Mouse (Mus musculus): ENCODE measurements at regions not wholly inside any gene's neighbourhood (a gene's known extent, or its start where the extent isn't known, plus 50 kb on each side); places are given as distances from the start of the nearest gene placed in this dataset.
A peak's percentile ranks its signal among the peaks of the same experiment; 100 is the strongest.

DNA sequence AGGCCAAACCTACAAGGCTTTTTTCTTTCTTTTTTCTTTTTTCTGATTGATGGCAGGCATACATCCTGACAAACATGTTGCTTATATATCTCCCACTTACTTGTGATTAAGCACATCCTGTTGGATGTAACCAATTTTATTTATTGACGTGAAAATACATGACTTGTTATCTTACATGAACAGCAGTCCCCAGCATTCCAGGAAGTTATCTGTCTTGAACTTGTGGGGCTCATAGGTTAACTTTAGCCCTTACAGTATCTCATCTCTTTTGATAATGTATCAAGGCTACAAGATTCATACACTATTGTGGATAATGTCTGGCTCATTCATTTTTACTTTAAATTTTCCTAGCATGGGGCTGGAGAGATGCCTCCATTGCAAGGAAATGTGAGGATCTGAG, 852.0 kb upstream of the Agtr1b start:
- no peak for DNase-seq (ENCODE audit: low read depth, low spot score)

DNA sequence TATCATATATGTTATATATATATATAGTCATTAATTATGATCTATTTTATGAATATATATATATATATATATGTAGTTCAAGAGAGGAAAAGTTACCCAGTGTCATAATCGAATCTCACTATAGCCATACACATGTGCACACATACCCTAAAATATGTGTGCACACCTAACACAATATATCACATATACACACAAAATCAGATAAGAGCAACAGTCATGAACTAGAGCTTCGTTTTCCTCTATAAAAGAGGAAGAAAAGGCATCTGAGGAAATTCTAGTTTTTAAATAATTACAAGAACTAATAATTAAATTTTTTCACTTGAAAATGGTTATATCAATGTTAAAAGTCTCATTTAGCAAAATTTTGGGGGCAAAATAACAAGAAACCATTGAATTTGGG, 835.3 kb upstream of the Tbl1xr1 start:
- DNase-seq (ENCODE audit: low read depth, low spot score): no peak

DNA sequence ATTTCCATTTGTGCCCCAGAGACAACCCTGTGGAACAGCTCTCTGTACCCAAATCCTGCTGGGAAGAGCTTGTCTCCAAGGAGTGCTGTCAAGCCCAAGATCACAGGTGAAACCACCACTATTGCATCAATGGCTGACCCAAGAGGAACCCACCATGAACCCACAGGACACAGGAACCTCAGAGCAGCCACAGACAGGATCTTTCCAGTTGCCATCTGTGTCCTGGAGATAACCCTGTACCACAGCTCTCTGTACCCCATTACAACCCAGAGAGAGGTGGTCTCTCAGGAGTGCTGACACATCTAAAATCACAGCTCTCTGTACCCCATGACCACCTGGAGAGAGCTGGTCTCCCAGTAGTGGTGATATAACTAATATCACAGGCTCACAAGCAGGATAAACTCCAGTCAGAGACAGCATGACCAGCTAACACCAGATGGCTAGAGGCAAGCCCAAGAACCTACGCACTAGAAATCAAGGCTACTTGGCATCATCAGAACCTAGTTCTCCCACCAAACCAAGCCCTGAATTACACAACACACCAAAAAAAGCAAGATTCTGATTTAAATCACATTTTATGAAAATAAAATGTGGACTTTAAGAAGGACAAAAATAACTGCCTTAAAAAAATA, 820.2 kb upstream of the Tbl1xr1 start:
- no peak for DNase-seq (ENCODE audit: low read depth, low spot score)

DNA sequence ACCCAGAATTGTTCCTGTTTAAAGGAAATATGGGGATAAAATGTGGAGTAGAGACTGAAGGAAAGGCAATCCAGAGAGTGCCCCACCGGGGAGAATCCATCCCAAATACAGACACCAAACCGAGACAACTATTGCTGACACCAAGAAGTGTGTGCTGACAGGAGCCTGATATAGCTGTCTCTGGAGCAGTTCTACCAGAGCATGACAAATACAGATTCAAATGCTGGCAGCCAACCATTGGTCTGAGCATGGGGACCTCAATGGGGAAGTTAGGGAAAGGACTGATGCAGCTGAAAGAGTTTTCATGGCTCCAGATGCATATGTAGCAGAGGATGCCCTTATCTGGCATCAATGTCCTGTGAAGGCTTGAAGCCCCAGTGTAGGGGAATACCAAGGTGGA, 813.1 kb upstream of the Tbl1xr1 start:
- DNase-seq (ENCODE audit: low read depth, low spot score): no peak

DNA sequence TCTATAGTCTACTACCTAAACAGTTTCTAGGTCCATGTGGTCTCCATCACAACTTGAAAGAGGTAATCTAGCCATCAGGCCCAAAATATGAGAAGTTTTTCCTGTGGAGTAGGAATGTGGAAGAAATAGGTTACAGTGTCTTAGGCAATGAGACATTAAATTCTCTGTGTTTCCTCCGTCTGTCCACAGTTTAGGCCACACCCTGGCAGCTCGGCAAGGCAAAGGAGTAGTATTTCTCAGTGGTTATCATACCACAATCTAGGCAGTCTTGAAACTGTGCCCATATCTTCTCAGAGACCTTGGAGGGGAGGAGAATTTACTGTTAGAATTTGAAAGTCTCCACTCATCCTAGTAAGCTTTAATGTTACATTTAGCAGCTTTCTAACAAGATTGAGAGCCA, 811.0 kb upstream of the Tbl1xr1 start:
- no peak for DNase-seq (ENCODE audit: low read depth, low spot score)

DNA sequence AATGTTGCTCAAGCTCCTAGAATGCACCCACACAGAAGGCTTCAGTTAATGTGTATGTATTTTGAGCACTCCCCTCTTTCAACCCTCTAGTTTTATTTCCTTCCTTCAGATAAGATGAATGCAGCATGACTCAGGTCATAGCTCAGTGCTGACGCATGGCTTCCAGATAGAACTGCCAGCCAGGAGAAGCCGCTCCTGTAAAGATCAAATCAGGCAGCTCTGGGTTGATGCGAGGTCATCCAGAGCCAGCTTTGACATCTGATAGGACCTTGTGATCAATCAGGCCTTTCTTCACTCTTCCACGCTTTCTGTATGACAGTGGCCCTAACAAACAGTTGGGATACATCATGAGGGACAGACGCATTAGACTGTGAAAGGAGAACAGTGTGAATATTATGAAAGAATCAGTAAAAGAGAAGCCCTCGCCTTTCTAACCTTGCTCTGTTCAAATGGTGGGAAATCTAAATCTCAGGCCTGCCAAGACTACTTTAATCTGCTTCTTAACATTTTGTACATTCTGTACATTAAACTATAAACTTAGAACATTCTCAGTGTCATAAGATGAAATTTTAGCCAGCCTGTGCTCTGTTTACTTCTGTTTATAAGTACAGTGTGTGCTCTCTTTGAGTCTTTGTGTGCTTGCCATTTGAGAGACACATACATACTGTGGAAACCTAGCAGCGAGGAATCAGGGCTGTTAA, 807.9 kb upstream of the Tbl1xr1 start:
- DNase-seq (ENCODE audit: low read depth, low spot score): no peak

DNA sequence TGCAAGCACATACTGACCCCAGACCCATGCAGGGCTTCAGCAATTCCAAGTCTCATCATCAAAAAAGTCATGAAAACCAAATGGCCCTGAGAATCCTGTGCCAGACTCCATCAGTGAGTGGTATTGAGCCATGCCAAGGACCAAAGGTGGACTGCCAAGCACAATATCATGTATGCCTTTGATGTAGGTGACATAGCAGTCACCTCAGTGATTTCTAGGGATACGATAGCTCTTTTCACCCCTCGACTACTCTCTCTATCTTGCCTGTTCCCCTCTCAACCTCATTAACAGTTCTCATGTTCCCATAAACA, 807.4 kb upstream of the Tbl1xr1 start:
- no peak for DNase-seq (ENCODE audit: low read depth, low spot score)

DNA sequence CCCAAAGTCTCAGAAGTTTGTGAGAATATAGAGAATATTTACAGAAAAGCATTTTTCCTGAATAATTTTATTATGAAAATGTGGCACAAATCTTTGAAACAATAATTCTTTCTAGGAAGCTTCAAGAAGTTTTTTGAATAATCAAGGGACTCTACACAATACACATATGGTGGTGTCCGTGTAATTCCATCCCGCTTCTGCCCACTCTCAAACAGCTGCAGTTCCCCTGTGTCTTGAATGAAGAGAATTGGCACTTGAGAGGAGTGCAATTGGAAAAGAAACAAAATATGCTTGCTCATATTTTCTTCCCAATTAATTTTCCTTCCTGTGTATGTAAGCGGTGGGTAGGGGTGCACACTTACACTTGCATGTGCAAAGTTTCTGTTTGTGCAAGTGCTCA, 805.7 kb upstream of the Tbl1xr1 start:
- no peak for DNase-seq (ENCODE audit: low read depth, low spot score)

DNA sequence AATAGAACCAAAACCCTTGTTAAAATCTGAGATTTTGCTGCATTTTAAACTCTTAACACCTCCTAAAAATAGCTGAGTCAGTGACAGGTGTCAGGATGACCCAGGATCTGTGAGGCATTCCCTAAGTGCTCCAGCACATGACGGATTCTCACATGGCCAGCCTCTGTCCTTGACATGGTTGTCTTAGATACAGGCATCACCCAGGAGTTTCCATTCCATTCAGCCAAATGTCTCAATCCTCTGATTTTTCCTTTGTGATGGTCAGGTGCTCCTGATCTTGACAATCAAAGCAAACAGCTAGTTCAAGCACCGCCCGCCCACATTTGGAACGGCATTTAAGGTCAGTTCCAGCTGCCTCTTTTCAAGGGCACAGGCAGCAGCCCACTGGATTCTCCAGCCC, 804.2 kb upstream of the Tbl1xr1 start:
- peak; percentile 82 for DNase-seq (ENCODE audit: low read depth, low spot score)

DNA sequence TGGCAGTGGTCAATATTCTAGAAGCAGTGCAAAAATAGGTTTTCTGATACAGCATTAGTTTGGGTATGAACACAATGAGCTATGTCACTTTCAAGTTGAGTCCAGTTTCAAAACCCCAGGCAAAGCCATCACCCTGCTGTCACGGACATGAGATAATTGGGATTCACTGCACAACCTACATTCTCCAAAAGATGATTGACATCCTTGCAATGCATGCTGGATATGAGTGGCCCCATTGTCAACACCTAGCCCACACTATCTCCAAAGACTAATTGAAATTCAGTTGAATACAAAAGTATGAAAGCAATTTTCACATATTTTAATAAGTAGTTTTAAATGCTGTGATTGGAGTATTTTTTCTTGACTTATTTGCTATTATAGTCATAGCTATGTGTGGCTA, 783.7 kb upstream of the Tbl1xr1 start:
- no peak for DNase-seq (ENCODE audit: low read depth, low spot score)

DNA sequence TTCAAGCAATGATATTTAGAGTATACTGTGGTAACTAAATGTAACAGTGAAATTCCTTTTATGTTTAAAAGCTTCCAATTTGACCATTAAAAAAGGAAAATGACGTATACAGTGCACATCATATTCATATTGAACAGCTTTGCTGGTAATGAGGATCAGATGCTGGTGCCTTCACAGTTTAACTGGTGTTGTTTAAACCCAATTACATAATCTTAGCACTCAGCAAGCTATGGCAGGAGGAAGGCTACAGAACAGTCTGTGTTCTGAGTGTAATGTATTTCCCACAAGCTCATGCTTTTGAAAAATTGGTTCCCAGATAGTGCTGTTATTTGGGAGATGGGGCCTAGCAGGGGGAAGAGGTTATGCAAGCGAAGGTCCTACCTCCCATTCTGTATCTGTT, 783.1 kb upstream of the Tbl1xr1 start:
- no peak for DNase-seq (ENCODE audit: low read depth, low spot score)

DNA sequence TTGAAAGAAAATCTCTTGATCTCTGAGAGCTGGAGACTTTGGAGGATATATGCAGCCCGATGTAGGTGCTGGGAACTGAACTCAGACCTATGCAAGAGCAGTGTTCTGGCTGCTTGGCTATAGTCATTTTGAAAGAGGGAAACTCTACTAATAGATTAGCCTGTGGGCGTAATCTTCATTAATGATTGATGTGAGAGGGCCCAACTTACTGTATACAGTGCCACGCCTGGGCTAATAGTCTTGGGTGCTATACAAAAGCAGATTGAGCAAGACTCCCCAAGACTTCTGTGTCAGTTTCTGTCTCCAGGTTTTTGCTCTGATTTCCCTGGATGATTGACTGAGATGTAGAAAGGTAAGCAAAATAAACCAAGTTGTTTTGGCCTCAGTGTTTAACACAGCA, 781.7 kb upstream of the Tbl1xr1 start:
- DNase-seq (ENCODE audit: low read depth, low spot score): no peak

DNA sequence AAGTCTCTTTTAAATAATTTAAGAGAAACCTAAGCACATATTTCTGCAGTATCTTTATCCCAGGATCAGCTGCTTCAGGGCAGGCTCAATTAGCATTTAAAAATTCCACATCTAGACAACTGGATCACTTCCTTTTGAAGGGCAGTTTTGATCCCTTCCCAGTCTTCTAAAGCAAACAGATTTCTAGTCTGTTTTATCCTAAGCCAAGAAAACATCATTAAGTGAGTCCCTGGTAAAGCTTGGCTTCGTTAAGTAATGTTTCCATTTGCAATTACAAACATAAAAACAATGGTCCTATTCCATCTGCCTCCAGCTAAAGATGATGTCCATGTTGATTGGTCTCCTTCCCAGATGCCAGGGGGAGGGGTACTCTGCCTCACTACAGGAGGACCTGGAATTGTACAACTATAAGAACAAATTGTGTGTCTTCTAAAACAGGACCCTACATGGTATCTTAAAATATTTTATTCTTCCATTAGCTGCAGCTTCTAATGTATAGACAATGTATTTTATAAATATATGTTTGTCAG, 779.8 kb upstream of the Tbl1xr1 start:
- DNase-seq (ENCODE audit: low read depth, low spot score): no peak

DNA sequence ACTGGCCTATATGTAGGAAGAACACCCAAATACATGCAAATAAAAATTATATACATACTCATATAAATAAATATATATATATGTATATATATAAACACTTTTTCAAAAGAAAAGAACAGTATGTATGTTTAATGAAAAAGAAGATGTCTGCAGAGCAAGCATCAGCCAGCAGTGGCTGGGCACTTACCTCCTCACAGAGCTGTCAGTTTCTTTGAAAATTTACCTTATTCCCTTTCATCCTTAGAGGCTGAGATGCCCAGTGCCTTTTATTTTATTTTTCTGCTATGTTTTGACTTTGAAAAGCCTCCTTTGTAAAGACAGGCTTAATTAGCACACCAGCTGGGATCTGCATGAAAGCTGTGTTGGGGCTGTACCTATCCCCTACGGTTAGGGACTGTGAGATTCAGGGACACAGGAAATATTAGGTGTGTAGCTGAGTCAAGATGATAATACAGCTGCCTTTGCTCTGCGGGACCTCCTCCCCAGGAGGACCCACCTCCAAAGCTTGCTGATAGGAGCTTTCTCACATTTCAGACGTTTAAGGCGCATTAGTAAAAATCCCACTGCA, 751.0 kb upstream of the Tbl1xr1 start:
- DNase-seq (ENCODE audit: low read depth, low spot score): no peak

DNA sequence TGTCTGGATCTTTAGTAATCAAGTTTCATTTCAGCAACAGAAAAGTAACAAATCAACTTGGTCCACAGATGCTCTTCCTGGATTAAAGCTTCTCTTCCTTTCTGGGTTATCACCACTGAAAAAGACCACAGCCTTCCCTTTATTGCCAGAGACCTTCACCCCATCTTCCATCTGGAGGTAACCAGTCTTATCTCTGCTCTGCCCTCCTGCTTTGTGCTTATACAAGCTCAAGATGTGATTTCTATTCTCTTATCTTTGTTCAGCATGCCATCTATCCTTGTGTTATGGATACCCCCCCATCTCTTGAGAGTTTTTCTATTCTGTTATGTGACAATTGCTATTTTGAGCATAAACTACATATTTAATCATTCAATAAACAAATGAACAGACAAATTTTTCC, 734.5 kb upstream of the Tbl1xr1 start:
- DNase-seq (ENCODE audit: low read depth, low spot score): no peak

DNA sequence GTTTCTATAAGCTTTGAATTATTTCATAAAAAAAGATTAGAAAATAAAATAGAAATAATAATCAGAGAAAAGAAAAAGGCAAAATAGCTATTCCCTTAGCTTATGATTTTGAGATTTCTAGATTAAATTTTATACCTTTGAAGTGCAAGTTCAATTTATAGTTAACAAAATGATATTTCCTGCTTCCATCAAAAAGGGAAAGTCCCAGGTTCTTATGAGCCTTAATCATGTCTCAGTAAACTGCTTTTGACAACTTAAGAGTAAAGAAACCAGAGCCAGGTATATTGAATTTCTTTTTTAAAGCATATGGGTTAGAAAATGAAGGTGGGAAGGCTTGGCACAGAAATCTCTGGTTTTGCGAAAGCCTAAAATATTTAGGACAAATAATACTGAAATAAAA, 733.4 kb upstream of the Tbl1xr1 start:
- no peak for DNase-seq (ENCODE audit: low read depth, low spot score)

DNA sequence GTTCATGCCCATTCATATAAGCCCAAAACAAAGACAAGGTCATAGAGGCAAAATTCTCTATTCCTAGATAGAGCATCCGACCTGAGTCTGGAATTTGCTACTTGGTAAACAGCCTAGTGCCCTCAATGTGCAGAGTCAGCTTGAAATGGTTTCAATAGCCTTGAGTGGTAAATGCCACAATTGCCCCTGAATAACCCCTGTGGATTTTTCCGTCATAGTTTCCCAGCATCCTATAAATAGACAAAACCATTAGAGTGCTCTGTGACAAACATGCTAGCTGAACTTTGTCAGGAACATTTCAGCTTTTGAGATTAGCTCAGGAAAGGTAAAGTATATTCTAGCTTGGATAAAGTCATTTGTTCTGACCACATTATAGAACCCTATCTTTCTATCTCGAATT, 727.0 kb upstream of the Tbl1xr1 start:
- no peak for DNase-seq (ENCODE audit: low read depth, low spot score)

DNA sequence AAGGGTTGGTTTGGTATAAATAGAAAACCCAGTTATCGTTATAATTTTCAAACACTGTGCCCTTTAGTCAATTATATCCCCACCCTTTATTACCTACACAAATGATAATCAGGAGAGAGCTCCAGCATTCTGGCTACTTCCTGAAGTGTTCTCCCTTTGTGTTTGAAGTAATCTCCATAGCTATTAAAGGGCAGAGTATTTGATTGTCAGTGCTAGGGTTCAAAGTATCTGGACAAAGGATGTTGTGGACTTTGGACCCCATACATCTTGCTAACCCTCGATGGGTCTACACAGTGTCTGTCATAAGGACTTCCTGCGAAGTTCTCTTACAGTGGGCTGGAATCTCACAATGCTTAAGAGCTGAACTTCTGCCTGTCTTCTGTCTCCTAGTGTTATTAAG, 720.3 kb upstream of the Tbl1xr1 start:
- peak; percentile 35 for DNase-seq (ENCODE audit: low read depth, low spot score)

DNA sequence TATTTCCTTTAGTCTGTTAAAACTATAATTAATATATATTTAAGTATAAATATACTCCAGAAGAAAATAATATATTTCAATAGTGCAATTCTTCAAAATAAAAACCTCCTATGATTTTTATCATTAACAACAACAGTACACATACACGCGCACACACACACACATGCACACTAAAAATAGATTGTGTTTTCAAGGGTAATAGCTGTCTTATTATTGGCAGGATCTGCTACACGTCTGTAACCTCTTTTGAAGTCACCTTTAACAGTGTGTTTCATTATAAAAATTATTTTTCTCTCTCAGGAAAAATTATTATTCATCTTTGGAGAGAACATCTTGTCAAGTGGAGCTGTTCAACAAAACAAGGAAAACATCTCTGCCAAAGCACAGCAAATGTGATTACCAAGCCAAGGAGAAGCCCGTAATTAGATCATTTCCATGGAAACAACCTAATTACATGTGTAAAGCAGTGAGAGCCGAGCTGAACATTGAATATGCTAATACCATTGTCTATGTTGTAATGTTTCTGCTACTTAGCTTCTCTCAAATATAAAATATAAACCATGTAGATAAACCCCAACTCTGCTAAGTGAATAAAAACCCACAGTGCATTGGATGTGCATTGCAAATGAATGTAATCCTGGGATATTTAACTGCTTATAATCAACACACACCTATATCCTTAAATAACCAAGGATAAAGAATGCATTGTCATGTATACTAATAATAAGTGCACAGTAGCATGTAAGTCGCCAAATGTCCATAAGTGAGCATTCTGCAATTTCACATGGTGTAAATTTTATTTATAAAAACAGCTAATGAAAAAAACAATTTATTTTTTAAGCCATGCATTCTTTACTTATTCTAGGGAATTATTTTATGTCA, 719.4 kb upstream of the Tbl1xr1 start:
- no peak for DNase-seq (ENCODE audit: low read depth, low spot score)

DNA sequence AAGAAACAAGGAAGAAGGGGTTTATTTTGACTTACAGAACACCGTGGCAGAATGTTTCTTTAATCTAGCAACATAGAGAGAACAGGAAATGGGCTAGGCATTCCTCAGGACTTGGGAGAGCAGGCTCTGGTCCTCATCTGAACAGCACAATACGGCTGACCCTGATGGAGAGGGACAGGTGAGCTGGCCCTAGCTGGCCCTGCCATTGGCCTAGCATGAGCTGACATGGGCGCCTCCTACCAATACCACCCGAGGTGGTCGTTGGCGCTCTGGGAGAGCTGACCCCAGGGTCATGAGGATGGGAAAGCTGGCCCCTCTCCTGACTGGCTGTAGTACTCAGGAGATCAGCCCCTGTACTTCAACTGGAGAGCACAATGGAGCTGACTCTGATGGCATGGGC, 718.4 kb upstream of the Tbl1xr1 start:
- DNase-seq (ENCODE audit: low read depth, low spot score): no peak

DNA sequence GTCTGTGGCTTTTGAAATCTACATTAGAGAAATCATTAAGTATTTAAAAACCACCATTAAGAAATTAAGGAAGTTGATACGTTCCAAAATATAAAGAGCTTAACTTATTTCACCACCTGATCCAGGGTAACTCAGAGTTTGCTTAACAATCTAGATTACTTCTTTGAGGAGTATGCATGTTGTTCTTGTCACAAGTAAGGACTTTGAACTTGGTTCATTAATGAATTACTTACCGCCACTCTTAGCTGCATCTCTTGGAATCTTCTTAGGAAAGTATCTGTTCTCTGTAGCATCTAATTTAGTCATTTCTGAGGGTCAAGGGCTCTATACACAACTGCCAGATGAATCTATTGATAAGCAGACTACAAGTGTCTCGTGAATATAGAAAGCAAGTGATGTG, 715.4 kb upstream of the Tbl1xr1 start:
- no peak for DNase-seq (ENCODE audit: low read depth, low spot score)

DNA sequence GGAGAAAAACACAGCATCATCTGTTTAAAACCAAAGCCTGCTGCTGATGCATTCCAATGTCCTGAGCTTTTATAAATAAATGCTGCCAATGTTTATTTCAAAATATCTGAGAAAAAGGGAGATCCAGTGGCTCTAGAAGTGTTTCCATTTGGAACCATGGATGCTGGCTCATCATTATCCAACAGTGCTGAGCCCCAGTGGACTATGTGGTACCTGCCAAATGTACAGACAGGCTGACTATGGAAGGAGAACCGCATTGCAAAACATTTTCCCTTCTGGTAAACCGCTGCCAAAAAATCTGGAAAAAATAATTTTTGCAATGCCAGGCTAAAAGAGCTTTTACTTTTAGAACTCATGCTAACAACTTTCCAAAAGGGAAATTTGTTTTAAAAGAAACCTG, 696.6 kb upstream of the Tbl1xr1 start:
- no peak for DNase-seq (ENCODE audit: low read depth, low spot score)
